Mouse (Mus musculus): ENCODE results near the gene Eif3k.

The Eif3k gene

GRCm38 (mm10) chr7:28939418-28940183 is 42.1 kb downstream of the Eif3k start:
- peak; percentile 52 for DNase-seq (ENCODE audit: low read depth, low spot score)

GRCm38 (mm10) chr7:28938654-28939053 is 43.0 kb downstream of the Eif3k start:
- DNase-seq (ENCODE audit: low read depth, low spot score): peak; percentile 78

DNA sequence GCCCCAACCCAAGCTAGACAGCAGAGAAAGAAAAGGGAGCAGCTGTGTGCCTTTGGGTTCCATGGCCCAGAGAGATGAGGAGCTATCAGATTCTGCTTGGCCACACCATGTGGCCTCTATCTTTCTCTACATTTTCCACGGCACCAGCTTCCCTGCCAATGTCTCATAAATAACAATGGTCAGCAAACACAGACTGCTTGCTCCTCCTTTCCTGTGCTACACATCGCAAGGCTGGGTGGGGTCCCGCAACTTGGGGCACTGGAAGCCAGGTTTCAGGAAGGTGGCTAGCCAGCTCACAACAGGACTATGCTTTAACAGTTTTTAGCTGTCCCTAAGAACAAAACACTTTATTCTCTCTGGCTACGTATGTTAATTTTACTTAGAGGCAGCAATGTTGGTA is 44.9 kb downstream of the Eif3k start:
- peak; percentile 64 for DNase-seq (ENCODE audit: low read depth, low spot score)

GRCm38 (mm10) chr7:28933825-28934224 is 47.8 kb downstream of the Eif3k start:
- DNase-seq (ENCODE audit: low read depth, low spot score): no peak

- DNase-seq (ENCODE audit: low read depth, low spot score): peak; percentile 93
Measured at GRCm38 (mm10) chr7:28932421-28933041, 49.1 kb downstream of the Eif3k start.

- no peak for DNase-seq (ENCODE audit: low read depth, low spot score)
Measured at GRCm38 (mm10) chr7:28931695-28932039, 50.0 kb downstream of the Eif3k start.

DNA sequence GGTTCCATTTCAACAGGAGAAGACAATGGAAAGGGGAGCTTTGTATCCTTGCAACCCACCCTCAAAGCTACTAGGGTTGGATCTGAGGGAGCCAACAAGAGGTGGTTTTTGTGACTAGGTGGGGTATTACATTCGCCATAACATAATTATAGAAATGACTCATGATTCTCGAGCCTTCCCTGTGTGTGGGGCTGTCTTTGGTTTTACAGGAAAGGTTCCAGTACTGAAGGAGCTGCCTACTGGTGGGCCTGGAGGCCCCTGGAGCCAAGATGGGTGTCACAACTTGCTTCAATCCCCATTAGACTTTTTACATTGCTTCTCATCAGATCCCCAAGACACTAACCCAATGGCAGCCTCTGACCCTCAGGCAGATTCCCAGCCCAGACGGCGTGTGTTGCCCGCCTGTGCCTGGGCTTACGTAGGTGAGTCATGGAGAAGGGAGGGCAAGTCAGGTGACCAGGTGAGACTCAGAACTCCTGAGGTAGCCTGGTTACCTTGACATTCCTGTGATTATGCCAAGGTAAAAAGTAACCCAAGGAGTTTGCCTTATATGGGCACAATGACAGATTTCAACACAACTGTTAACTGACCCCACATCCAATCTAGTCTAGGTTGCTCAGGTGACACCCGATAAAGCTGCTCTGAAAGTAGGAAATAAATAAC is 50.5 kb downstream of the Eif3k start:
- DNase-seq (ENCODE audit: low read depth, low spot score): no peak

DNA sequence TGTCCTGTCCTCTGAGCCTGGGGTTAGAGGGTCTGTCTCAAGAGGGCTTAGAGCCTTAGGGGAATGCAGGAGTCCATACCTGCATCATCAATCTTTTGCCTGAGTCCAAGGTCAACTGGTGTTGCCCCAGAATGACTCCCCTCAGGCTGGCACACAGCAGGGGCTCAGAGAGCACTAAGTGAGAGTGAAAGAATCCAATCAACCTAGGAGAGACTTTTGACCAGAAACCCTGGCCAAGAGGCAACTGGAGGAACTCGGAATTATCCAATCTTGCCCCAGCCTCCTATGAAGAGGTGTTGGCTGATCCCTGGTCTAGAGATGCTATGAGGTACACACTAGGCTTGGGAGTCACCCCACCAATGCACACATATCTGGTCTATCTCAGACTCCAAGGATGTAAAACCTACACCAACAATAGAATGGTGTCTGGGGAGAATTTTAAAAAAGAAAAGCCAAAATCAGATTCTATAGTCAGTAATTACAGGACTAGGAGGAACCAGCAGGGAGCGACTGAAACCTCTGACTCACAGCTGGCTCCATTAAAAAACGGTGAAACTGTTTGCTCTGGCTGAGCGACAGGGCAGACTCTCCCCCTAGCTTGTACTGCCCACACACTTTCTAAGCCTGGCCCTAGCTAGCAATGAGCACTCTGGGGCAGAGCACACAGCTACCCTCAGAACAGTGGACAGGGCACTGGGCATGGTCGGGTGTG is 51.2 kb downstream of the Eif3k start:
- DNase-seq (ENCODE audit: low read depth, low spot score): no peak

DNA sequence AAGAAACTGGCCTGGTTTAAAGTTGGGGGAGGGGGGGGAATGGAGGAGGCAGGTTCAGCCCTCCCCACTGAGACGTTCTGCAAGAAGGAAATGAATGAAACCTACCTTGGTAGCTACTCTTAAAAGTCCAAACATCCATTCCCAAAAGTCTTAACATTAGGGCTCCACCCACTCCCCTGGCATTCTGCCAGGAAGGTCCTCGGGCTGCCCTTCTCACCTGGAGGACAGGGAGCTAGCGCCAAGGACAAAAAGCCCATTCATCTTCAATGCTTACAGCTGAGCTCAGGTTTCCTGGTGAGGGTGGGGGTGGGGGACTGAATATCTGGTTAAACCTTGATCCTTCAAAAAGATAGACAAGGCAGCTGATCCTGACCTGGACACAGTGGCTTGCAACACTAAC is 52.3 kb downstream of the Eif3k start:
- DNase-seq (ENCODE audit: low read depth, low spot score): peak; percentile 57

DNA sequence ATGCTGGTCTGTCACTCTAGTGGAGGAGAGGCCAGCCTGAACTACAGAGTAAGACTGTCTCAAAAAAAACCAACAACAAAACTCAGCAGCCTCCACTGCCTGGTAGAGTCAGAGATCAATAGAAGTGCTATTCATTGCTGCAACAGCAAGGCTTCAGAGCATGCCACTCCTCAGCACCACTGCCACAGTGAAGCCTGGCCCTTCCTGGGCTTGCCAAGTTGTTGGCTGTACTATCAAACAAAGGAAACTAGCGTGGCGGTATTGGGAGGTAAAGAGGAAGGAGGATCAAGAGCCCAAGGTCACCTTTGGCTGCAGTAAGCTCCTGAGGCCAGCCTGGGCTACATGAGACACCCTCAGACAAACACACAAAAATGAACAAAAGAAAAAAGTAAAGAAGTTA is 55.5 kb downstream of the Eif3k start:
- peak; percentile 44 for DNase-seq (ENCODE audit: low read depth, low spot score)

GRCm38 (mm10) chr7:28925317-28925716 is 56.3 kb downstream of the Eif3k start:
- DNase-seq (ENCODE audit: low read depth, low spot score): peak; percentile 50

GRCm38 (mm10) chr7:28924802-28925201 is 56.9 kb downstream of the Eif3k start:
- DNase-seq (ENCODE audit: low read depth, low spot score): no peak

DNA sequence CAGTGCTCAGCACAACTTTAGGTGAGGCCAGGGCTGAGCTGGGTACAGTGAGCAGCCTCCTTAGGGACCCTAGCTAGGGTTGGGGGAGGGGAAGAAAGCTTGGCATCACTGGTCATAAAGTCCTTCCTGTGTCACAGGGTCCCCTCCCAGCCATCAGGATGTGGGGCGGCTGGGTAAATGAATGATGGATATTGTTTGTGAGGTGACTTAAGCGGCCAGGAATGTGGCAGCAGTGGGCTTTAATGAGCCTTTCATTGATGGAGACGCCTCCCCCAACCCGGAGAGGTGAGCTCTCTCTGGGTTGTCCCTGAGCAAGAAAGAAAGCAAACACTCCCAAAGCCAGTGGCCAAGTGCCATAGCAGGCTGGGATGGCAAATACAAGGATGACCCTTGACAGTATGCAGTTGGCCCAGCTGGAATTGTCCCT is 57.8 kb downstream of the Eif3k start:
- peak; percentile 29 for DNase-seq (ENCODE audit: low read depth, low spot score)

DNA sequence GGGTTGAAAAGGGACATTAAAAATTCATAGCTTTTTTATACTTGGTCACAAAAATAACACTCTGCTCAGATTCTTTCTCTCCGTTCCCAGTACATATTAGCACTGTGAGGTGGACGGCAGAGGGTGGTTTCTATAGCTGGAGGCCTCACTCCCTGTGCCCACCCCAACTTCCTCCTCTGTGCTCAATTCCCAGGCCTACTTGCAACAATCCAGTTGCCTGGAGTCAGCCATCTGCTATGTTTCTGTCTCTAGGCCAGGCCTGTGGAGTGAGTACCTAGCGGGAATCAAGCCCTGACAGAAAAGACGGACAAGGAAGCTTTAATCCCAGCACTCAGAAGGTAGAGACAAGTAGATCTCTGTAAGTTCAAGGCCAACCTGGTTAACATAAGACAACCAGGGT is 59.1 kb downstream of the Eif3k start:
- DNase-seq (ENCODE audit: low read depth, low spot score): no peak

- no peak for DNase-seq (ENCODE audit: low read depth, low spot score)
Measured at GRCm38 (mm10) chr7:28921722-28922465, 59.8 kb downstream of the Eif3k start.
